Mouse (Mus musculus): ENCODE data around the gene Fam126a.

DNA sequence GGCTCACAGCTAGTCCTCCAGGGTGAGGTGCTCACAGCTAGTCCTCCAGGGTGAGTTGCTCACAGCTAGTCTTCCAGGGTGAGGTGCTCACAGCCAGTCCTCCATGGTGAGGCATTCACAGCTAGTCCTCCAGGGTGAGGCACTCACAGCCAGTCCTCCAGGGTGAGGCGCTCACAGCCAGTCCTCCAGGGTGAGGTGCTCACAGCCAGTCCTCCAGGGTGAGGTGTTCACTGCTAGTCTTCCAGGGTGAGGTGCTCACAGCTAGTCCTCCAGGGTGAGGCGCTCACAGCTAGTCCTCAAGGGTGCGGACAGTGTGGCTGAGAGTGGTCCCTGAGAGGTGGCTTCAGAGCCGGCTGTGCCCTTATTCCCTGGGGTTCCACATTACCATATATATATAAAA lies 141.0 kb downstream of the Fam126a start:
- TF ChIP-seq SMC3 (IDR thresholded peaks at IDR 0.05; ENCODE audit: low read depth, low read length): no peak; the same call in 1 of the 2 replicates
- no peak for TF ChIP-seq GABPA (IDR thresholded peaks at IDR 0.05; ENCODE audit: insufficient replicate concordance, low read depth, low read length)
- peak in 1 of 2 experiments; percentile 40; a peak in 2 of 4 replicates for TF ChIP-seq CTCF (conservative IDR thresholded peaks at IDR 0.05 in 1 of 2, IDR thresholded peaks at IDR 0.05 in 1 of 2; ENCODE audit: low read depth in 2 of 2, low read length in 2 of 2)
